Mouse (Mus musculus) right cerebral cortex, postnatal 14 days (tissue): Measurements from ENCODE around the gene Olfr339.
"Not testable (repeated sequence)": the region's sequence is repeated elsewhere in the genome, so short reads cannot be mapped to it uniquely, and the experiment has no call there.

ENCODE experiments used
- DNase-seq: peaks from one replicate; pipeline ENCODE4 v3.0.0; 2022

The Olfr339 gene

DNA sequence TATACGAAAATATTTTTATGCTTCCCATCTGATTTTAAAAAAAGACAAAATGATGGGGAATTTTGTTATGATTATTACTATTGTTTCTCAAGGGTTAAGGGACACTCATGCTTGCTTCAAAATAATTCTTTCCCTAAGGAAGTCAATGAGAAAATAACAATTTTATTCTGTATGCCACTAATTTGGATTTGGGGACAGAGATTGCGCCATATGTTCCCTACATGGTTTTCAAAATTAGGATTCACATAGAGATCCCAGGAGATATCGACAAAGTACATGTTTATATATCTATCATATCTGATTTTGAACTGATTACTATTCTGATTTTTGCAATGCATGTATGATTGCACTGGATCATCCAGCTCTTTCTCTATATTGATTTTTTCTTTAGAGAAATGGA lies at the start of gene Olfr339:
Olfr339 (plus strand) TSS at position 301 of the 400 bp plus-strand sequence.
- DNase-seq: no peak

DNA sequence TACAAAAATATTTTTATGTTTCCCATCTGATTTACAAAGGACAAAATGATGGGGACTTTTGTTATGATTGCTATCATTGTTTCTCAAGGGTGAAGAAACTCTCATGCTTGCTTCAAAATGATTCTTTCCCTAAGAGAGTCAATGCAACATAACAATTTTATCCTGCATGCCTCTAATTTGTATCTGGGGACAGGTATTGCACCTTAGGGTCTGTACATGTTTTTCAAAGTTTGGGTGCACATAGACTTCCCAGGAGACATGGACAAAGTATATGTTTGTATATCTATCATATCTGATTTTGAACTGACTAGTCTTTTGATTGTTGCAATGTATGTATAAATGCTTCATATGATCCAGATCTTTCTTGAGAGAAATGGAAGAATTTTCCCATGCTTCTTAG lies 45.5 kb upstream of the Olfr339 start, which contains the start of gene Olfr338:
Olfr338 (plus strand) TSS at position 301 of the 400 bp plus-strand sequence.
- no peak for DNase-seq

DNA sequence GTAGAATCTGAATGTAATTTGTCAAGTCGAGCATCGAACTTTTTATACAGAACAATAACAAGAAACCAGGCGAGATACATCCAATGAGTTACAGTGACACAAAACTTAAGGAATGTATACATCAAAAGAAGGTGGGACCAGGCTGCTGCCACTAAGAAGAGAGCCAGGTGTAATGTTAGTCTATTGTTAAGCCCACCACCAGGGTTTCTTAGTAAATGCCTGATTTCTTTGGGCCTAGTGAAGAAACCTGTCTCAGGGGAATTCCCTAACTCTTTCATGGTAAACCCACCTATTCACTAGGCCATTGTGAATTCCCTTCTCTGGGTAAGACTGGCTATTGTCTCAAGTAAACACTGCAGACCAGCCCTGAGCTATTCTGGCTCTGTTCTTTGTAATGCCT lies 3.6 kb upstream of the Olfr339 start:
- DNase-seq: not testable (repeated sequence)

DNA sequence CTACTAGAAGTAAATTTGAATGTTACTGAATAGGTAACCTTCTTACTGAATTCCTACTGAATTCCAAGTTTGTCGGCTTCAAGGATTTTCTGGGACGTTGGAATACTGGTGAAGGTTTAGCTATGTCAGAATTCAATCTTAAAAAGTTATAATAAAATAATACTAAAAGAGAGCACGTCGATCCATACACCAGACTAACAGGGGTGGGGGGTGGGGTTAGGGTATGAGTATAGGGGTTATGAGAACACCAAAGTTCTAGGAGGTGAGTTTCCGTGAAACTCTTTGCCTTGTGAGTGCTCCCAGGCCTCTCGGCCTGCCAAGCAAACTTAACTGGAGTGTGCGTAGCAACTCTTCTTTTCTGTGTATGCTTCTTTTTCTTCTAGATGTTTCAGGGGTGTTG lies 3.2 kb upstream of the Olfr339 start:
- not testable (repeated sequence) for DNase-seq

DNA sequence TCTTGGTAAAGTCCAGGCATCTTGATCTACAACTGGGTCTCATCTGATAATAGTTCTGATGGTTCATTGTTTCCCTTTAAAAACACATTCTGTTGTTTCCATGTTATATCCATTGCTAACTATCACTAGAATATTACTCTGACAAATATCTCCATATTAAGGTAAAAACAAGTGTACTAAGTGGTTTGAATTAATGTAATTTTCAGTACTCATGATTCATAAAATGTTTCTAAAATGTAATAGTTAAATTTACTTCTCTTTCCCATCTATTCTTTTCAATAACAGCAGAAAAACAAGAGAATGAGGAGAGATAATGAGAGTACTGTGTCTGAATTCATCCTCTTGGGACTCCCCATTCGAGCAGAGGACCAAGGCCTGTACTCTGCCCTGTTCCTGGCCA lies 33.5 kb downstream of the Olfr339 start, which contains the start of gene Olfr340:
Olfr340 (plus strand) TSS at position 301 of the 400 bp plus-strand sequence.
- DNase-seq: no peak

DNA sequence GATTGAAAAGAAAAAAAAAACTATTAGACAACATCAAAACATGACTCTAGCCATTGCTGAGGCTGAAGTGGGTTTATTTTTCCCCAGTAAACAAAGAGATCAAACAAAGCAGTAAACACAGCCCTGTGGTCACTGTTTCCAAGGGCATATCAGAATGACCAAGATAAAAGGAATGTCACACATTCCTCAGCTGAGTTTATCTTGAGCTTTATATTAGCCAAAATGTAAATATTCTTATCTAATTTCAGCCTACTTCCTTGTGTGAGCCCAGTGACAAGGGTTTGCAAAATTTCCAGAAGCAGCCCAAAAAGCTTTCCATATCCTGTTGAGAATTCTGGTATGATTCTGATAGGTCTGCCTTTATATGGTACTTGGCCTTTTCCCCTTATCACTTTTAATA lies 54.9 kb downstream of the Olfr339 start:
- no peak for DNase-seq
